ENCODE assay signal across 9 mouse cellular contexts in genomic region chr2:158965003-158965665, GRCm38 (mm10).
DNase-seq lines count a peak whose midpoint lies in the region; ATAC-seq and TF ChIP-seq lines count a peak whose summit lies in the region.
"Had no signal": no experiment of that assay in that cellular context is flagged by ENCODE, and none has a peak within 500 bp of the region (broad histone marks: within the 10 kb centered on the region; RNA-seq: fewer than 3 reads in every experiment).

No protein-coding gene starts in this region.

- TF ChIP-seq CTCF in gastrocnemius, adult 2 months (IDR thresholded peaks at IDR 0.05), result no peak

- no peak for ATAC-seq in kidney, embryonic 16.5 days (ENCODE audit: low FRiP score, low TSS enrichment)
- no peak for ATAC-seq in megakaryocyte progenitor cell, adult 5-6 weeks (replicated peaks; ENCODE audit: poor library complexity)
- no peak for ATAC-seq in hindbrain, embryonic 11.5 days (ENCODE audit: low FRiP score)

- H3K4me1 ChIP-seq in kidney, embryonic 16.5 days (ENCODE audit: insufficient read depth, low read length), result no peaks in the 10 kb centered on the region
- no peaks in the 10 kb centered on the region for H3K4me1 ChIP-seq in hindbrain, embryonic 11.5 days (replicated peaks; ENCODE audit: control insufficient read depth, insufficient read depth, low read length)
- H3K4me1 ChIP-seq: megakaryocyte, embryonic 14.5 days had no signal

- DNase-seq in kidney, adult 11 months, result peak; percentile 15
- DNase-seq in cerebellum, postnatal 25 days, result peak; percentile 5 to 17
- DNase-seq in layer of hippocampus, adult 18-20 months (ENCODE audit: low spot score in 2 of 2), result peak; percentile 89 to 94
- peak; percentile 79 for DNase-seq in lung, postnatal 10 days
- no peak for DNase-seq in gastrocnemius, adult 2 months
- DNase-seq in hindbrain, embryonic 11.5 days (ENCODE audit: low spot score), result no peak

- H3K27ac ChIP-seq in kidney, embryonic 16.5 days (ENCODE audit: low read length), result no peak overlapping the region
- H3K27ac ChIP-seq in gastrocnemius, adult 2 months, result no peak overlapping the region
- H3K27ac ChIP-seq in hindbrain, embryonic 11.5 days (ENCODE audit: low read depth, low read length), result no peak overlapping the region

- 68% methylated on average over 6 of the region's 6 CpGs for WGBS in kidney, embryonic 16.5 days
- WGBS in hindbrain, embryonic 11.5 days, result 86% methylated on average over 6 of the region's 6 CpGs

- H3K9ac ChIP-seq in kidney, embryonic 16.5 days (replicated peaks; ENCODE audit: low read length), result no peak overlapping the region
- H3K9ac ChIP-seq in hindbrain, embryonic 11.5 days (ENCODE audit: low read depth, low read length), result no peak overlapping the region

- no peaks in the 10 kb centered on the region for H3K36me3 ChIP-seq in kidney, embryonic 16.5 days (ENCODE audit: insufficient read depth, low read length)
- no peaks in the 10 kb centered on the region for H3K36me3 ChIP-seq in hindbrain, embryonic 11.5 days (ENCODE audit: control insufficient read depth, insufficient read depth, low read length)

- no peak overlapping the region for H3K4me2 ChIP-seq in kidney, embryonic 16.5 days (replicated peaks; ENCODE audit: low read depth, low read length)
- H3K4me2 ChIP-seq in hindbrain, embryonic 11.5 days (replicated peaks; ENCODE audit: low read depth, low read length), result no peak overlapping the region

- no peaks in the 10 kb centered on the region for H3K9me3 ChIP-seq in kidney, embryonic 16.5 days (ENCODE audit: low read length)
- H3K9me3 ChIP-seq in hindbrain, embryonic 11.5 days (ENCODE audit: control insufficient read depth, low read length), result no peaks in the 10 kb centered on the region

- no peak overlapping the region for H3K4me3 ChIP-seq in kidney, embryonic 16.5 days (ENCODE audit: low read length)
- H3K4me3 ChIP-seq in gastrocnemius, adult 2 months, result no peak overlapping the region
- no peak overlapping the region for H3K4me3 ChIP-seq in hindbrain, embryonic 11.5 days (ENCODE audit: low read depth, low read length)
- H3K4me3 ChIP-seq: megakaryocyte, embryonic 14.5 days had no signal

- no peaks in the 10 kb centered on the region for H3K27me3 ChIP-seq in kidney, embryonic 16.5 days (ENCODE audit: insufficient read depth, low read length)
- no peaks in the 10 kb centered on the region for H3K27me3 ChIP-seq in hindbrain, embryonic 11.5 days (ENCODE audit: control insufficient read depth, insufficient read depth, low read length)
- H3K27me3 ChIP-seq: megakaryocyte, embryonic 14.5 days had no signal

- intact Hi-C loops in gastrocnemius, adult 2 months (cut with DNase I), result no loop called here

Comparison
In these comparisons a context has a peak if more than half of its experiments do, and no peak if none do; other contexts are left out.
1. DNase-seq: peak in kidney, adult 11 months (single experiment), cerebellum, postnatal 25 days (2 of 2), layer of hippocampus, adult 18-20 months (2 of 2) and lung, postnatal 10 days (single experiment); none in gastrocnemius, adult 2 months (single experiment) and hindbrain, embryonic 11.5 days (single experiment).